Mouse (Mus musculus): ENCODE measurements around the gene Inhbc. TPM values are rescaled to one million over a fixed set of nuclear protein-coding genes. Genes with fewer than 3 reads are reported as not detected.

Inhbc gene
- polyA plus RNA-seq (2016; fragmentation: Nextera tagmentation; extraction: Ambion mirVana), result 0.09 and 0.10 TPM in 2 replicates

DNA sequence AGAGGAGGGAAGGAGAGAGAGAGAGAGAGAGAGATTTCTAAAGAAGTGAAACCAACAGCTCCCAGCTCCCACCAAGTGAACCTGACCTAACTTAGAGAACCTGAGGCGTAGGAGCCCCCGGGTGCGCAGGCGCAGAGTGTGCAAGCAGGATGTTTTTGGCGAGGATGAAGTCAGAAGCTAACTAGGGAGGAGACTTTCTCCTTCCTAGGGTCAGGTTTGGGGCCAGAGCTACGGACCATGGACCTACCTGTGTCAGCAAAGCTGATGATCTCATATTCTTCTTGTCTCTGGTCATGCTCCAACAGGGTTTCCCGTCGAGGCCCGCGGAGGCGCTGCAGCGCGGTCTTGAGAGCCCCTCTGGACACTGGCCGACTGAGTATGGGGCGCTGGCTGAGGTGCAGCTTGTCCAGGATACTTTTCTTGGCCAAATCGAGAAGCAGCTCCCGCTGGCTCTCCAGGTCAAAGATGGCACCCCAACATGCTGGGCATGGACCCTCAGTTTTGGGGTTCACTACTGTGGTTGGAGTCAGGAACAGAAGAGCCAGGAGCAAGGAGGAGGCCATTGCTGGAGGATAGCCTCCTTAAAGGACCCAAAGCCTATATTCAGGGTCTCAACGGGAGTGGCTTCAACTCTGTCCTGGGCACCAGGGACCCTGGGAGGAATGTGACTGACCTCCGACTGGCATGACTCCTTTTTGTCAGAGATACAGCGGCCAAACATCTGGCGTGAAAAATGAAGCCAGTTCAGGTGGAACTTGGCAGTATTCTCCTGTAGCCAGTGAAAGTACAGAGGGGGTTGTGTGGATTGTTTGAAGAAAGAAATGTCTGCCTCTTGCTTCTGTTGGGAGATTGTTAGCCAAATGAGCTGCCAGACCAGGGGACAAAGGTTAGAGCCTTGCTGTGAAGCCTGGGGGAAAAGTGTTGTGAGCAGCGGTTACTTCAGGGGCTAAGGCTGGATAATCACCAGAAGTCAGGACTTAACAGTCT is at the start of gene Inhbc:
TSS of gene Inhbc (minus strand) at position 598 of the 987 bp plus-strand sequence.
- DNase-seq (ENCODE audit: low spot score), result no peak
- H3K9me3 ChIP-seq, result no peaks in the 10 kb centered on the region
- H3K27ac ChIP-seq (replicated peaks), result no peak within 1 kb of the TSS
- WGBS, result 75% methylated on average over 22 of the region's 22 CpGs
- peaks cover 16% of the 10 kb centered on the region for H3K4me1 ChIP-seq
- H3K4me3 ChIP-seq, result no peak within 1 kb of the TSS
- H3K27me3 ChIP-seq (replicated peaks; ENCODE audit: low read depth, poor library complexity, severe bottlenecking), result no peaks in the 10 kb centered on the region
- H3K36me3 ChIP-seq (replicated peaks), result no peaks in the 10 kb centered on the region

DNA sequence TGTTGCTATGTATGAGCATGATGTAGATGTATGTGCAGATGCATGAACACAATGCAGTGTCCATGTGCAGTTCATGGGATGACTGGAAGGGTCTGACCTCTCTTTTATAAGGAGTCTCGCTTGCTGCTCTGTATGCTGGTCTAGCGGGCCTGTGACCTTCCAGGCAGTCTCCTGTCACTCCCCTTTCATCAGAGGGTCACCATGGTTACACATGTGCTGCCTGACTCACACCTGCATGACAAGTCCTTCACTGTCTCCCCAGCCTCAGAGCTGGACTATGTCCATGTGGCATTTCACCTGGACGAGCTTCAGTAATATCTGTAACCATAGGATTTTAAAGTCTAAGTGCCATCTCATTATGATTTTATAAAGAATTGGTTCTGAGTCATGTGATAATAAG is 43.9 kb upstream of the Inhbc start:
- no peak for DNase-seq (ENCODE audit: low spot score)
- no peak overlapping the region for H3K4me3 ChIP-seq
- H3K27ac ChIP-seq (replicated peaks), result no peak overlapping the region
- no peaks in the 10 kb centered on the region for H3K27me3 ChIP-seq (replicated peaks; ENCODE audit: low read depth, poor library complexity, severe bottlenecking)
- H3K9me3 ChIP-seq, result no peaks in the 10 kb centered on the region
- WGBS, result 83% methylated on average over 3 of the region's 3 CpGs
- H3K36me3 ChIP-seq (replicated peaks), result peaks cover 11% of the 10 kb centered on the region; the same call in 1 of the 2 replicates
- H3K4me1 ChIP-seq, result peaks cover 11% of the 10 kb centered on the region

DNA sequence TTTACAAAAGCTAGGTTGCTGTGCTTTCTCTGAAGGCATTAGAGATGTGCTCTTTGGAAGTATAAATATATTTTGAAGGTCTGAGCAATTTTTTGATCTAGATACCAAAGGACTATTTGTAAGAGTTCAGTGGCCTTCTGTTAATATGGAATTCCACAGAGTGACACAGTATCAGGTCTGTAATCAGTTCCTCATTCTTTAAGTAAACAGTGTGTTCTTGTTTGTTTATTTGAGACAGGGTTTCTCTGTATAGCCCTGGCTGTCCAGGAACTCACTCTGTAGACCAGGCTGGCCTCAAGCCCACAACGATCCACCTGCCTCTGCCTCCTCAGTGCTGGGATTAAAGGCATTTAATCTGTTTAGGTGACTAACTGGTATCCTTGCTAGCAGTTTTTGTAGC is 43.4 kb upstream of the Inhbc start:
- no peak overlapping the region for H3K27ac ChIP-seq (replicated peaks)
- WGBS, result 72% methylated on average over 1 of the region's 1 CpGs
- H3K36me3 ChIP-seq (replicated peaks), result peaks cover 11% of the 10 kb centered on the region; the same call in 1 of the 2 replicates
- no peak overlapping the region for H3K4me3 ChIP-seq
- H3K9me3 ChIP-seq, result no peaks in the 10 kb centered on the region
- peaks cover 9% of the 10 kb centered on the region for H3K4me1 ChIP-seq
- no peaks in the 10 kb centered on the region for H3K27me3 ChIP-seq (replicated peaks; ENCODE audit: low read depth, poor library complexity, severe bottlenecking)
- no peak for DNase-seq (ENCODE audit: low spot score)

DNA sequence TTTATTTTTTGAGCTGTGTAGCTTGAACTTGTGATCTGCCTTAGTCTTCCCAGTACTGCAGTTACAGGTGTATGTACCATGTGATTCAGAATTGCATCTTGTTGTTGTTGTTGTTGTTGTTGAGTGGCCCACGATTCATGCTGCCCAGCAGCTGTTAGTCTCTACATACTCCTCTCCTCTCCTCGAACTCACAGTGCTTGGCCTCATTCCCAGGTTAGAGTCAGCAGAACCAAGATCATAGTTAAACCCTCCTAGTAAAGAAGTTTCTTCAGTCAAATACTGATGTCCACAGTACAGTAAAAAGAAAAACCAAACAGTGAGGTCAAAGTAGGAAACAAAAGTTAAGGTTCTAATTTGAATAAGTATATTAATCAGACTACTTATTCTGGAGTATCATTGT is 42.5 kb upstream of the Inhbc start:
- H3K36me3 ChIP-seq (replicated peaks), result peaks cover 15% of the 10 kb centered on the region; the same call in 1 of the 2 replicates
- H3K4me3 ChIP-seq, result no peak overlapping the region
- H3K4me1 ChIP-seq, result peaks cover 9% of the 10 kb centered on the region
- no peak overlapping the region for H3K27ac ChIP-seq (replicated peaks)
- no peaks in the 10 kb centered on the region for H3K27me3 ChIP-seq (replicated peaks; ENCODE audit: low read depth, poor library complexity, severe bottlenecking)
- H3K9me3 ChIP-seq, result no peaks in the 10 kb centered on the region
- WGBS, result 87% methylated on average over 2 of the region's 2 CpGs
- DNase-seq (ENCODE audit: low spot score), result no peak

DNA sequence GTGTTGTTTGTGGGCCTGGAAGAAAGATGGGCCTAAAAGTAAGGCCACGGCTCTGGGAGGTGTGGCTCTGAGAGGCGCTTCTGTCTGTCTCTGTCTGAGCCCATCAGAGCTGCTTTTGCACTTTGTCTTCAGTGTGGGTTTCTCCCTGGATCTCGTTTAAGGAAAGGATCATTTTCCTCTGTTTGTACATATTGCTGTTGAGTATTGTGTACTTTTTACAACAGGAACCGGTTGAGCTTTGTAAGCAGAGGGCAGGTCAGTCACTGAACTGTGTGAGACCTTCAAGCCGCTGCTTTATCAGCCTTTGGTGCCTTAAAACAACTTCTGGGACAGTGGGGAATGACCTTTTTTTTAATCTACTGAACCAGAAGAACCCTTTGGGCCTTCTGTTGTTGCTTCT is 41.9 kb upstream of the Inhbc start:
- WGBS, result 51% methylated on average over 5 of the region's 5 CpGs

DNA sequence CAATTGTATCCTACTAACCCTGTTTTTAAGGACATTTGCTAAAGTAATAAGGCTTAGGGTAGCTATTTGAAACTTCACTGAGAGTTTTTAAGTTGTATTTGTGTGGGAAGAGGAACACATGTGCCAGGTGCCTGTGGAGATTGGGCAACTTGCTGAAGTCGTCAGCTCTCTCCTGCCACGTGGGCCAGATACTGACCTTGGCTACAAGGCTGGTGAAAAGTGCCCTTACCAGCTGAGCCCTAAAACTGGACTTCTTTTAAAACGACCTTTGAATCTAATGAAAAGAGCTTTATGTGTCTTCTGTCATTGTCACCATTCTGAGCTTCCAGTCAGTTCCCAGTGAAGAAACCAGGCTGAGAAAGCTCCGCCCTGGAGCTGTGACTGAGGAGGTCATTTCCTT is 37.2 kb upstream of the Inhbc start:
- Histone ChIP-seq H3K9me3 (no peaks in the 10 kb centered on the region), H3K36me3 (replicated peaks) (peaks cover 18% of the 10 kb centered on the region), H3K27me3 (replicated peaks; ENCODE audit: low read depth, poor library complexity, severe bottlenecking) (no peaks in the 10 kb centered on the region), H3K27ac (replicated peaks) (no peak overlapping the region), H3K4me3 (no peak overlapping the region), H3K4me1 (peaks cover 8% of the 10 kb centered on the region)
- DNase-seq (ENCODE audit: low spot score), result no peak
- 68% methylated on average over 4 of the region's 4 CpGs for WGBS

More for the DNA sequence above, 41.9 kb upstream of the Inhbc start:
- Histone ChIP-seq H3K27me3 (replicated peaks; ENCODE audit: low read depth, poor library complexity, severe bottlenecking) (no peaks in the 10 kb centered on the region), H3K9me3 (no peaks in the 10 kb centered on the region), H3K4me1 (peaks cover 9% of the 10 kb centered on the region), H3K36me3 (replicated peaks) (peaks cover 15% of the 10 kb centered on the region; the same call in 1 of the 2 replicates), H3K4me3 (no peak overlapping the region), H3K27ac (replicated peaks) (no peak overlapping the region)
- no peak for DNase-seq (ENCODE audit: low spot score)

DNA sequence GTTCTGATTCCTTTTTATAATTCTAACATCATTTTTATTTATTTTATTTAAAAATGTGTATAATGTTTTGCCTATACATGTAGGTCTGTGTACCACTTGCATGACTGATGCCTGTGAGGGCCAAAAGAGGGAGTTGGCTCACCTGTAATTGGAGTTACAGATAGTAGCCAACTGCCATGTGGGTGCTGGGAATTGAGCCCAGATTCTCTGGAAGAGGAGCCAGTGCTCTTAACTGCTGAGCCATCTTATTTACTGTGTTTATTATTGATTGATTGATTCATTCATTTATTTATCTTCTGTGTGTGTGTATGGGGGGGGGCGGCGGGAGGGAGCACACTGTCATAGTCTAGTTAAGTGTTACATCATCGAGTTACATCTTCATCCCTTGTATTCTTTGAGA is 34.5 kb upstream of the Inhbc start:
- Histone ChIP-seq H3K36me3 (replicated peaks) (peaks cover 45% of the 10 kb centered on the region), H3K27ac (replicated peaks) (no peak overlapping the region), H3K4me3 (no peak overlapping the region), H3K4me1 (no peaks in the 10 kb centered on the region), H3K9me3 (no peaks in the 10 kb centered on the region), H3K27me3 (replicated peaks; ENCODE audit: low read depth, poor library complexity, severe bottlenecking) (no peaks in the 10 kb centered on the region)
- WGBS, result 95% methylated on average over 3 of the region's 3 CpGs
- DNase-seq (ENCODE audit: low spot score), result no peak

DNA sequence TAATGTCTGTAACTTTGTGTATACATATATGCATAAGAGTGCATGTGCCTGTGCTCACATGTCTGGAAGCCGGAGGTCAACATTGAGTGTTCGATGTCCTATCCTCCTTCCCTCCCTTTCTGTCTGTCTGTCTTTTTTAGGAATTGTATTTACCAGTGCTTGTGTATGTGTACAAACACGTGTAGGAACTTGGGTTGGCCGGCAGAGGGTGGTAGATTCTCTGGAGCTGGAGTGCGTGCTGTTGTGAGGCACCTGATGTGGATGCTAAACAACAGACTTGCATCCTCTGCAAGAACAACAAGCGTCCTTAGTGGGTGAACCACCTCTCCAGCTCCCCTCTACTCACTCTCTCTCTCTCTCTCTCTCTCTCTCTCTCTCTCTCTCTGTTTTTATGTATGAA is 21.5 kb upstream of the Inhbc start:
- no peak overlapping the region for H3K4me3 ChIP-seq
- peaks cover 52% of the 10 kb centered on the region for H3K36me3 ChIP-seq (replicated peaks)
- no peak overlapping the region for H3K27ac ChIP-seq (replicated peaks)
- 84% methylated on average over 6 of the region's 6 CpGs for WGBS
- H3K4me1 ChIP-seq, result no peaks in the 10 kb centered on the region
- DNase-seq (ENCODE audit: low spot score), result no peak
- no peaks in the 10 kb centered on the region for H3K9me3 ChIP-seq
- no peaks in the 10 kb centered on the region for H3K27me3 ChIP-seq (replicated peaks; ENCODE audit: low read depth, poor library complexity, severe bottlenecking)

DNA sequence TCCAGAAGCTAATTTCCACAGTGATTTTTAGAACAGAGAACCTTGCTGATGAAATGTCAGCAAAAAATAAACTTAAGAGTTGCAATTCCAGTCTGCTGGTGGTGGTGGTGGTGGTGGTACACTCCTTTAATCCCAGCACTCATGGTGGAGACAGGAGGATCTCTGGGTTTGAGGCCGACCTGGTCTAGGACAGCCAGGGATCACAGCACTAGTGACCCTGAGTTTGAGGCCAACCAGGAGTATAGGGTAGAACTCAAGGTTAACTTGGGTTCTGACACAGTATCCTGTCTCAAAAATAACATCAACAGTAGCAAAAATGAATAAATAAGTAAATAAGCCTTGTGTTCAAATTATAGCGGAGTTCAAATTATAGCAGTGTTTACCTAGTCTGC is 11.5 kb upstream of the Inhbc start:
- 55% methylated on average over 2 of the region's 2 CpGs for WGBS
- Histone ChIP-seq H3K9me3 (no peaks in the 10 kb centered on the region), H3K36me3 (replicated peaks) (0 out of 2 replicates have a peak, but pooled peaks cover 3% of the 10 kb centered on the region), H3K27me3 (replicated peaks; ENCODE audit: low read depth, poor library complexity, severe bottlenecking) (no peaks in the 10 kb centered on the region), H3K4me3 (peak overlapping the region; percentile 76), H3K27ac (replicated peaks) (peak overlapping the region; percentile 95), H3K4me1 (peaks cover 11% of the 10 kb centered on the region)
- DNase-seq (ENCODE audit: low spot score), result no peak

DNA sequence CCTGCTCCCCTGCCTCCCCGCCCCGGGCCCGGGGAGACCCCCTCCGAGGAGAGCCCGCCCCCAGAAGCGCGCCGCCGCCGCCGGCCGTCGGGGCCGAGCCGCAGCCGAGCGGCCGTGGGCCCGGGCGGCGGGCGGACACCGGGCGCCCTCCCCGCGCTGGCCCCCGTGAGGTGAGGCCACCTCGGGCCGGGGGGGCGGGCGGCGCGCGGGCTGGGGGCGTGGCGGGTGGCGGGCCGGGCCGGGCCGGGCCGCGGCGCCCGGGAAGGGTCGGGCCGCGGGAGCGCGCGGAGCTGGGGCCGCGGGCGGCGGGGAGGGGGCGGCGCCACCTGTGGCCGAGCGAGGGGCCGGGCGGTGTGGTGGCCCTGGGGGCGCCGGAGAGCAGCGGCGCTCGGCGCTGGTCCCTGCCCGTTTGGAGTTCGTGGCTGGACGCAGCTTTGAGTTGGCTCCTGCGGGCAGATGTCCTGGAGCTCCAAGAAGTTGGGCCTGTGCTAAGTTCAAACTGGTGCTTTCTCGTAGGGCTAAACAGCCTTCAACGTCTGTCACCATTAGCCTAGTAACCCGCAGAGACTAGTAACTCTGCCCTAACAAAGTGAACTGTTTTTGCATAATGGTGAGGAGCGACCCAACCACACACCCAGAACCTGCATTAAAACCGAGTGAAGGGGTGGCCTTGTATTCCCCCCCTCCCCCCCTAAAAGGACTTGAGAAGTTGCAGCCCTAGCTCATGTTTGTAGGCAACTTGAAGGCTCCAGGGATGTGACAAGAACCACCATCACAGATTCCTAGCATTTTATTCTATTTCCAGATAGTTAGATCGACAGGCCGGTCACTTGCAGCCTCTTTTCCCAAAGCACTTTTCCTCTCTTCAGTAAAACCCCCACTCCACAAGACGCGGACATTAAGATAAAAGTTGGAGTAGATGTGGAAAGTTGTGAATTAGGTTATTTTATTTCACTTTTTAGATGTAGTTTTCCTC is 10.8 kb upstream of the Inhbc start:
- Histone ChIP-seq H3K27me3 (replicated peaks; ENCODE audit: low read depth, poor library complexity, severe bottlenecking) (no peaks in the 10 kb centered on the region), H3K36me3 (replicated peaks) (0 out of 2 replicates have a peak, but pooled peaks cover 3% of the 10 kb centered on the region), H3K27ac (replicated peaks) (peak overlapping the region; percentile 95), H3K4me1 (peaks cover 11% of the 10 kb centered on the region), H3K4me3 (peak overlapping the region; percentile 76), H3K9me3 (no peaks in the 10 kb centered on the region)
- DNase-seq (ENCODE audit: low spot score), result peak; percentile 85
- 6% methylated on average over 78 of the region's 79 CpGs for WGBS

DNA sequence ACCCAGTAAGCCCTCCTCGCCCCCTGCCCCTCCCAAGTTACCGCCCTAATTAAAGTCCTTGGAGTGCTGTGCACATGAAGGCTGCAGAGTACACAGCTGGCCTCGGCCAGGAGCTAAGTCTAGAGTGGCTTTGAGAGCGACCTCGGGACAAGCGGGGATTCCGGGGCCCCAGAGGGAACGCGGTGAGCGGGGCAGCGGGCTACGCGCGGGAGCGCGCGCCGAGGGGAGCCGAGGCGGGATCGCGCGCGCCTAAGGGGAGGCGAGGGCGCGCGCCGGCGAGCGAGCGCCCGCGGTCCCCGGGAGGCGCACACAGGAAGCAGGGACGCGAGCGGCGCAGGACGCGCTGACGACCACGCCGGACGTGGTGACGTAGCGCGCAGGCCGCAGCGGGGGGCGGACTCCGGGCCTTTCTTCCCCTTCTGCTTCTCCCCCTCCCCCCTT is 10.0 kb upstream of the Inhbc start, which contains the start of gene R3hdm2:
TSS of gene R3hdm2 (plus strand) at position 77 of the 441 bp plus-strand sequence.
- Histone ChIP-seq H3K9me3 (no peaks in the 10 kb centered on the region), H3K36me3 (replicated peaks) (0 out of 2 replicates have a peak, but pooled peaks cover 3% of the 10 kb centered on the region), H3K27me3 (replicated peaks; ENCODE audit: low read depth, poor library complexity, severe bottlenecking) (no peaks in the 10 kb centered on the region), H3K4me1 (peaks cover 11% of the 10 kb centered on the region), H3K27ac (replicated peaks) (peak within 1 kb of the TSS; percentile 95), H3K4me3 (peak within 1 kb of the TSS; percentile 76)
- DNase-seq (ENCODE audit: low spot score), result peak; percentile 98
- WGBS, result under 1% methylated on average over 53 of the region's 53 CpGs

DNA sequence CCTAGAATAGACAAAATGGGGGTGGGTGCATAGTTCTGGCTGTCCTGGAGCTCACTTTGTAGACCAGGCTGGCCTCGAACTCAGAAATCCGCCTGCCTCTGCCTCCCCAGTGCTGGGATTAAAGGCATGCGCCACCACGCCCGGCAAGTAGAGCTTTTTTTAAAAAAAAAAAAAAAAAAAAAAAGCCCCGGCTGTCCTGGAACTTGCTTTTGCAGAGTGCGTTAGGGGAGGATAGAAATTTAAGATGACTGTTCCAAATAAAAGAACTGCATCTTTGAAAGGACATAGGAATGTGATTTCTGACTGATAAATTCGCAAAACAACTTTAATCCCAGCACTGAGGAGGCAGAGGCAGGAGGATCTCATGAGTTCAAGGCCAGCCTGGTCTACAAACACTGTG is 9.4 kb upstream of the Inhbc start:
- peak overlapping the region; percentile 95 for H3K27ac ChIP-seq (replicated peaks)
- peaks cover 11% of the 10 kb centered on the region for H3K4me1 ChIP-seq
- no peaks in the 10 kb centered on the region for H3K9me3 ChIP-seq
- H3K27me3 ChIP-seq (replicated peaks; ENCODE audit: low read depth, poor library complexity, severe bottlenecking), result no peaks in the 10 kb centered on the region
- no peak for DNase-seq (ENCODE audit: low spot score)
- H3K36me3 ChIP-seq (replicated peaks), result 0 out of 2 replicates have a peak, but pooled peaks cover 3% of the 10 kb centered on the region
- H3K4me3 ChIP-seq, result peak overlapping the region; percentile 76
- 87% methylated on average over 8 of the region's 8 CpGs for WGBS

Data from embryonic facial prominence, embryonic 10.5 days (tissue).